Mouse (Mus musculus) left cerebral cortex, postnatal 25 days (tissue): Measurements from ENCODE around the gene Ripply3. TPM values are rescaled to one million over a fixed set of nuclear protein-coding genes. Genes with fewer than 3 reads are reported as not detected.

Source experiments
- total RNA-seq, 2 experiments: library from RNA; stranded (reverse); gene quantifications; 2 replicates each; pipeline ENCODE4 v1.2.3; 2021

Ripply3 gene
- total RNA-seq, 2 experiments from 2014 or later, result not detected

Other genes starting within 250 kb of the Ripply3 start
- gene Sim2, start 243.5 kb upstream of the Ripply3 start, total RNA-seq, result not detected
- gene Hlcs, start 14.8 kb upstream of the Ripply3 start, total RNA-seq, result 10 to 100 TPM; 15.7 to 16.1 TPM
- 100 to 1,000 TPM; 933 to 947 TPM for gene Ttc3, start 42.2 kb downstream of the Ripply3 start, total RNA-seq
- gene Pigp, start 43.4 kb downstream of the Ripply3 start, total RNA-seq, result 10 to 100 TPM; 36.6 to 42.6 TPM
- gene Vps26c, start 198.4 kb downstream of the Ripply3 start, total RNA-seq, result 10 to 100 TPM; 29.4 to 33.7 TPM
- gene Dyrk1a, start 241.6 kb downstream of the Ripply3 start, total RNA-seq, result 10 to 100 TPM; 88.1 to 92.8 TPM